Mouse (Mus musculus): ENCODE measurements around the gene Pcsk5.

Gene Pcsk5

GRCm38 (mm10) chr19:17806626-17807025, 30.8 kb downstream of the Pcsk5 start:
- DNase-seq = no peak

GRCm38 (mm10) chr19:17800798-17801197, 36.6 kb downstream of the Pcsk5 start:
- no peak for DNase-seq

- DNase-seq = no peak
These were observed 37.8 kb downstream of the Pcsk5 start for GRCm38 (mm10) chr19:17799419-17800185.

GRCm38 (mm10) chr19:17793457-17793856, 44.0 kb downstream of the Pcsk5 start:
- no peak for DNase-seq

GRCm38 (mm10) chr19:17791485-17792052, 45.9 kb downstream of the Pcsk5 start:
- peak; percentile 31 for DNase-seq

GRCm38 (mm10) chr19:17788617-17789317, 48.7 kb downstream of the Pcsk5 start:
- DNase-seq = peak; percentile 56

GRCm38 (mm10) chr19:17786744-17787143, 50.7 kb downstream of the Pcsk5 start:
- no peak for DNase-seq

GRCm38 (mm10) chr19:17784401-17785192, 52.8 kb downstream of the Pcsk5 start:
- no peak for DNase-seq

- DNase-seq = no peak
These were observed 54.2 kb downstream of the Pcsk5 start for GRCm38 (mm10) chr19:17783231-17783630.

- no peak for DNase-seq
These were observed 56.1 kb downstream of the Pcsk5 start for GRCm38 (mm10) chr19:17781323-17781722.

- DNase-seq = no peak
These were observed 61.5 kb downstream of the Pcsk5 start for GRCm38 (mm10) chr19:17775943-17776342.

GRCm38 (mm10) chr19:17775097-17775496, 62.3 kb downstream of the Pcsk5 start:
- DNase-seq = no peak

GRCm38 (mm10) chr19:17774061-17774460, 63.4 kb downstream of the Pcsk5 start:
- no peak for DNase-seq

- DNase-seq = peak; percentile 34
These were observed 67.6 kb downstream of the Pcsk5 start for GRCm38 (mm10) chr19:17769610-17770399.

GRCm38 (mm10) chr19:17765001-17765400, 72.4 kb downstream of the Pcsk5 start:
- no peak for DNase-seq

- DNase-seq = peak; percentile 32
These were observed 74.7 kb downstream of the Pcsk5 start for GRCm38 (mm10) chr19:17762740-17763139.

GRCm38 (mm10) chr19:17761678-17762077, 75.8 kb downstream of the Pcsk5 start:
- DNase-seq = no peak

GRCm38 (mm10) chr19:17752841-17753240, 84.6 kb downstream of the Pcsk5 start:
- no peak for DNase-seq

GRCm38 (mm10) chr19:17748331-17748730, 89.1 kb downstream of the Pcsk5 start:
- no peak for DNase-seq

- DNase-seq = no peak
These were observed 92.1 kb downstream of the Pcsk5 start for GRCm38 (mm10) chr19:17745380-17745779.

GRCm38 (mm10) chr19:17744474-17745069, 92.9 kb downstream of the Pcsk5 start:
- no peak for DNase-seq

- no peak for DNase-seq
These were observed 96.0 kb downstream of the Pcsk5 start for GRCm38 (mm10) chr19:17741465-17741864.
